Mouse (Mus musculus) midbrain, postnatal 0 days (tissue): ENCODE results near the gene Lhx9. TPM values are rescaled to one million over a fixed set of nuclear protein-coding genes. Genes with fewer than 3 reads are reported as not detected.

ENCODE experiments used
- ATAC-seq: fragments of 200-750 bp; cut with Nextera tagmentation; 2 replicates; pipeline ENCODE4 v1.8.0; 2017; ENCODE audit warnings: moderate number of reproducible peaks, mild to moderate bottlenecking, moderate TSS enrichment, moderate library complexity; ENCODE audit not compliant: low FRiP score
- DNase-seq: peaks from one replicate; pipeline ENCODE4 v3.0.0-alpha.2; 2015; ENCODE audit warnings: low spot score
- H3K27ac ChIP-seq: fragments of 300-500 bp; sonication (generic); 2 replicates; pipeline ENCODE4 v1.5.1; 2014; ENCODE audit warnings: low read depth, mild to moderate bottlenecking, low read length, mixed read lengths
- H3K27me3 ChIP-seq: fragments of 300-500 bp; sonication (generic); 2 replicates; pipeline ENCODE4 v1.6.1; 2014; ENCODE audit warnings: low read length, control low read depth, mixed read lengths; ENCODE audit not compliant: insufficient read depth
- H3K36me3 ChIP-seq: fragments of 300-500 bp; sonication (generic); 2 replicates; pipeline ENCODE4 v1.6.1; 2014; ENCODE audit warnings: low read length, control low read depth, mixed read lengths; ENCODE audit not compliant: insufficient read depth
- H3K4me1 ChIP-seq: fragments of 300-500 bp; sonication (generic); 2 replicates; pipeline ENCODE4 v1.6.1; 2014; ENCODE audit warnings: mild to moderate bottlenecking, control low read depth, antibody characterized with exemption, low read length, mixed read lengths; ENCODE audit not compliant: insufficient read depth
- H3K4me2 ChIP-seq: fragments of 300-500 bp; sonication (generic); 2 replicates; pipeline ENCODE4 v1.6.1; 2014; ENCODE audit warnings: low read depth, mild to moderate bottlenecking, low read length, mixed read lengths; ENCODE audit not compliant: poor library complexity, severe bottlenecking
- H3K4me3 ChIP-seq: fragments of 300-500 bp; sonication (generic); 2 replicates; pipeline ENCODE4 v1.5.1; 2014; ENCODE audit warnings: low read depth, mild to moderate bottlenecking, low read length, moderate library complexity
- H3K9ac ChIP-seq: fragments of 300-500 bp; sonication (generic); replicated peaks from 2 replicates; pipeline ENCODE4 v1.6.1; 2014; ENCODE audit warnings: mild to moderate bottlenecking, low read length, moderate library complexity, mixed read lengths; ENCODE audit not compliant: poor library complexity, severe bottlenecking
- H3K9me3 ChIP-seq: fragments of 300-500 bp; sonication (generic); 2 replicates; pipeline ENCODE4 v1.6.1; 2016; ENCODE audit warnings: low read length, control low read depth
- CTCF ChIP-seq: IDR thresholded peaks from 2 replicates; pipeline ENCODE4 v1.5.1; 2016; ENCODE audit warnings: antibody characterized with exemption, mild to moderate bottlenecking
- WGBS: fragments of 180-500 bp; shearing (Covaris S2); extraction: QIAGEN DNeasy Blood & Tissue Kit; methylation state at CpG from one replicate; pipeline ENCODE4 v1.1.7; 2014; 5-methylcytosine and 5-hydroxymethylcytosine counted together
- polyA plus RNA-seq: library from polyadenylated mRNA; unstranded; fragments of >200 nt; fragmentation: Nextera tagmentation; extraction: Ambion mirVana; gene quantifications from 2 replicates; pipeline ENCODE4 v1.2.1, GENCODE M21; 2015
- total RNA-seq: library from RNA; depleted of rRNA; stranded (reverse); fragments of >200 nt; gene quantifications from 2 replicates; pipeline ENCODE4 v1.2.3, GENCODE M21; 2014

The Lhx9 gene
- total and polyA plus RNA-seq, 2 experiments from 2014 or later = 76.9 to 129 TPM

GRCm38 (mm10) chr1:138846131-138846530, 2.2 kb downstream of the Lhx9 start:
- Histone ChIP-seq H3K4me2 (peak overlapping the region; percentile 68), H3K4me3 (peak overlapping the region; percentile 44), H3K36me3 (no peaks in the 10 kb centered on the region), H3K9ac (peak overlapping the region; percentile 57), H3K27me3 (peaks cover 16% of the 10 kb centered on the region), H3K9me3 (no peaks in the 10 kb centered on the region), H3K4me1 (0 out of 2 replicates have a peak, but pooled peaks cover 2% of the 10 kb centered on the region), H3K27ac (peak overlapping the region; percentile 77)
- 9% methylated on average over 12 of the region's 12 CpGs for WGBS
- DNase-seq = no peak
- TF ChIP-seq CTCF = no peak
- ATAC-seq = no peak

GRCm38 (mm10) chr1:138845481-138845880, 2.9 kb downstream of the Lhx9 start:
- no peaks in the 10 kb centered on the region for H3K36me3 ChIP-seq
- DNase-seq (no peak), ATAC-seq (no peak)
- peak overlapping the region; percentile 77 for H3K27ac ChIP-seq
- H3K4me2 ChIP-seq = peak overlapping the region; percentile 68
- H3K27me3 ChIP-seq = peaks cover 16% of the 10 kb centered on the region
- H3K9me3 ChIP-seq = no peaks in the 10 kb centered on the region
- peak overlapping the region; percentile 57 for H3K9ac ChIP-seq
- WGBS = 19% methylated on average over 3 of the region's 3 CpGs
- H3K4me1 ChIP-seq = 0 out of 2 replicates have a peak, but pooled peaks cover 2% of the 10 kb centered on the region
- no peak for TF ChIP-seq CTCF
- peak overlapping the region; percentile 44 for H3K4me3 ChIP-seq

DNA sequence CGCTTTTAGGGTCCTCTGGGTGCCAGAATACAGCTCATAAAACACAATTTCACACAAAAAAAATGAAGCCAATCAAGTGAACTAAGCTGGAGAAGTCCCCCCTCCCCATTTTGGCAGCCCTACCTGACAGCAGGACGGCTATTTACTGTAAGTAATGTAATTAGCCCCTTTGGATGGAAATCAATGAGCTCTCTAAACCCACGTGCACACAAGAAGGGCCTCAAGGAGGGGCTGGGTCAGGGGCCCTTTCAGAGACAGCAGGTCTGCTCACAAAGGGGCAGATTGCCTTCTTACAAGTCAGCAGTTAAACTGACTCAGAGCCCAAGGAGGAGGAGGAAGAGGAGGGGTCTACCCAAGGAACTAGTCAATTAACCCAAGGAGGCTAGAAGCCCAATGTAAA, 4.2 kb downstream of the Lhx9 start:
- peak overlapping the region; percentile 90 for H3K27ac ChIP-seq
- peaks cover 19% of the 10 kb centered on the region for H3K27me3 ChIP-seq
- no peaks in the 10 kb centered on the region for H3K36me3 ChIP-seq
- peak; percentile 63 for DNase-seq
- no peak for TF ChIP-seq CTCF
- peak overlapping the region; percentile 44 for H3K4me3 ChIP-seq
- H3K9ac ChIP-seq = peak overlapping the region; percentile 74
- no peak for ATAC-seq
- H3K4me1 ChIP-seq = 0 out of 2 replicates have a peak, but pooled peaks cover 2% of the 10 kb centered on the region
- no peaks in the 10 kb centered on the region for H3K9me3 ChIP-seq
- peak overlapping the region; percentile 68 for H3K4me2 ChIP-seq
- WGBS = 4% methylated on average over 3 of the region's 3 CpGs

DNA sequence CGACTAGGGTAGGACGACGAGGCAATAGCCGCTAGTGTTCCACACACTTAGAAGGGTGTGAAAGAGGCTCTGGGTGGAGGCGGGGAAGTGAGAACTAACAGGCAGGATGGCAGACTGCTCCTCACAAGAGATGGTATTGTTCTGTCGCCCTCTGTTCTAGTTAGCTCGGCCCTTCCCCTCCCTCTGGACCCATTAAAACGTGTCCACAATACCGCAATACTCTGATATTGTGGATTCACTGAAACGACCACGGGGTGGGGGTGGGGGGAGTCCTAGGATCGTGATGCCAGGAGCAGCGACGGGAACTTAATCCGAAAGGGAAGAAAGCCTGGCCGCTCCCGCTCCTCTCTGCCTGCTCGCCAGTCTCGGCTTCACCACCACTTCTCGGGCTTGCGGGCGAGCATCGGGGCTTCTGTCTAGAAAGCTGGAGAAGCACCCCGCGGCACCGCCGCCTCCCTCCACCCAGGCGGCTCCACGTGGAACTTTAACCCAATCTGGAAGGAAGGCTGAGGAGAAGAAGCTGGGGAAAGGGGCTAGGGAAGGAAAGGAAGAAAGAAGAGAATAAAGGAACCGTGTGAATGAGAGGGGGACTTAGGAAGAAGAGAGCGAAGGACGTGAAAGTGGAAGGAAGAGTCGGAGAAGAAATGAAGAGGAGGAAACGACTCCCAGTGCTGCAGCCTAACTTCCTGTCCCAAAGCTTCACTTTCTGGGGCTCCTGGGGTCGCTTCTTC, 4.9 kb downstream of the Lhx9 start:
- Histone ChIP-seq H3K27me3 (peaks cover 19% of the 10 kb centered on the region), H3K4me3 (peak overlapping the region; percentile 44), H3K4me1 (no peaks in the 10 kb centered on the region), H3K27ac (peak overlapping the region; percentile 90), H3K4me2 (peak overlapping the region; percentile 68), H3K9ac (peak overlapping the region; percentile 74), H3K9me3 (no peaks in the 10 kb centered on the region), H3K36me3 (no peaks in the 10 kb centered on the region)
- TF ChIP-seq CTCF = no peak
- DNase-seq (no peak), ATAC-seq (no peak)
- 2% methylated on average over 35 of the region's 35 CpGs for WGBS

- Histone ChIP-seq H3K4me2 (peak overlapping the region; percentile 68), H3K4me1 (no peaks in the 10 kb centered on the region), H3K27ac (peak overlapping the region; percentile 90), H3K36me3 (no peaks in the 10 kb centered on the region), H3K9me3 (no peaks in the 10 kb centered on the region), H3K4me3 (peak overlapping the region; percentile 44), H3K27me3 (peaks cover 14% of the 10 kb centered on the region), H3K9ac (peak overlapping the region; percentile 74)
- 2% methylated on average over 10 of the region's 10 CpGs for WGBS
- TF ChIP-seq CTCF = no peak
- ATAC-seq = no peak
- no peak for DNase-seq
These were observed 5.6 kb downstream of the Lhx9 start for GRCm38 (mm10) chr1:138842756-138843155.

DNA sequence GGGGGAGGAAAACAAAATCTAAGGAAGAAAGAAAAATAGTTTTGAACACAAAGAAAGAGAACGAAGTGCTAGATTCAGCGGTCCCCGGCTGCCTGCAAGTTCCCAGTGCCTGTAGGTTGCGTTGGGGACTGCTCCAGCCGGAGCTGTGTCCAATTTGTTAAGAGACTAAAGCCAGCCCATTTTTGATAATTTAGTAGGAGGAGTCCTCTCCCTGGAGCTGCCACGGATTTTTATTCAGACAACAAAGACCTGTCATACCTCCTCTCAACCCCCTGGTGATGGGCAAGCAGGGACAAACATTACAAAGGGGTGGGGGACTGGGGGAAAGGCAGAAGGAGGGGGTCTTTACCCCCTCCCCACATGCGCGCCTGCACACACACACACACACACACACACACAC, 6.1 kb downstream of the Lhx9 start:
- Histone ChIP-seq H3K4me1 (no peaks in the 10 kb centered on the region), H3K36me3 (no peaks in the 10 kb centered on the region), H3K4me2 (peak overlapping the region; percentile 68), H3K27ac (peak overlapping the region; percentile 90), H3K4me3 (peak overlapping the region; percentile 44), H3K9me3 (no peaks in the 10 kb centered on the region), H3K9ac (peak overlapping the region; percentile 74), H3K27me3 (peaks cover 17% of the 10 kb centered on the region)
- 1% methylated on average over 8 of the region's 8 CpGs for WGBS
- ATAC-seq (peak; percentile 53; the same call in 1 of the 2 replicates), DNase-seq (no peak)
- TF ChIP-seq CTCF = no peak
